Mouse (Mus musculus) brain, embryonic 14.5 days (tissue): ENCODE data around the gene 2900011O08Rik.

Source experiments
- CTCF ChIP-seq: fragments of 200-500 bp; IDR thresholded peaks from 2 replicates; pipeline ENCODE4 v1.5.1; 2012; ENCODE audit warnings: inconsistent platforms, mild to moderate bottlenecking, moderate library complexity, borderline replicate concordance; ENCODE audit not compliant: insufficient read depth, insufficient read length; ENCODE audit errors: extremely low read depth
- POLR2A ChIP-seq: fragments of 200-500 bp; IDR thresholded peaks from 2 replicates; pipeline ENCODE4 v1.6.1; 2012; ENCODE audit warnings: mild to moderate bottlenecking, inconsistent platforms, borderline replicate concordance; ENCODE audit not compliant: poor library complexity, insufficient read depth, insufficient read length, severe bottlenecking; ENCODE audit errors: extremely low read depth

GRCm38 (mm10) chr16:13962053-13962452 lies 24.4 kb upstream of the 2900011O08Rik start:
- TF ChIP-seq POLR2A (no peak), CTCF (no peak)
